Mouse (Mus musculus) myocyte (in vitro differentiated cells): ENCODE results near the gene H2afy.

Experiments used
- E2F4 ChIP-seq: IDR thresholded peaks from one replicate; pipeline ENCODE4 v1.6.1; 2011; ENCODE audit warnings: mild to moderate bottlenecking, control low read depth, moderate library complexity; ENCODE audit not compliant: insufficient read depth
- MAX ChIP-seq: IDR thresholded peaks from one replicate; pipeline ENCODE4 v1.6.1; 2011; ENCODE audit warnings: low read depth, mild to moderate bottlenecking, control low read depth
- POLR2A ChIP-seq: IDR thresholded peaks from one replicate; pipeline ENCODE4 v1.6.1; 2011; ENCODE audit warnings: low read depth, mild to moderate bottlenecking, control low read depth, moderate library complexity; ENCODE audit not compliant: insufficient read length
- TCF12 ChIP-seq: IDR thresholded peaks from one replicate; pipeline ENCODE4 v1.6.1; 2011; ENCODE audit warnings: mild to moderate bottlenecking, control low read depth; ENCODE audit not compliant: poor library complexity, insufficient read depth, severe bottlenecking

GRCm38 (mm10) chr13:56167446-56168402 is 31.6 kb upstream of the H2afy start:
- no peak for TF ChIP-seq E2F4
- no peak for TF ChIP-seq MAX
- TF ChIP-seq POLR2A, result no peak
- no peak for TF ChIP-seq TCF12
